Mouse (Mus musculus): ENCODE data around the gene Cnot10. TPM values are rescaled to one million over a fixed set of nuclear protein-coding genes. Genes with fewer than 3 reads are reported as not detected.

Gene Cnot10
- total RNA-seq, 4 experiments from 2014 or later, result 42.5 to 51.1 (median 44.4) TPM

DNA sequence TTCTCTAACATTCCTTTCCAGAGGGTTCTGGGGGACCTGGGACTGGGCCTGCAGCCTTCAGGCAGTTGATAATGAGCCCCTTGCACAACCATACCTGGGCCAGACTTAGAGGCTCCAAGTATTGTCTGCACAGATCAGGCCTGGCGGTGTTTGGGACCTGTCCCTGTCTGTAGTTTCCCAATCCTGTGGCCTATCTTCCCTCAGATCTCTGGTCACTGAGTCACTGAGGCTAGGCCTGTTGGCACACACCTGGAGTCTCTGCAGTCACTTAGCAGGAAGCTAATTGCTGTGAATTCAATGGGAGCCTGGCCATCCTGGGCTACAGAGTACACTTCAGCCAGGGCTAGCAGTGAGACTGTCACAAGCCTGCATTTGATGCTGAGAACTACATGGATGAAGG, 64.0 kb downstream of the Cnot10 start:
- DNase-seq, result no peak

DNA sequence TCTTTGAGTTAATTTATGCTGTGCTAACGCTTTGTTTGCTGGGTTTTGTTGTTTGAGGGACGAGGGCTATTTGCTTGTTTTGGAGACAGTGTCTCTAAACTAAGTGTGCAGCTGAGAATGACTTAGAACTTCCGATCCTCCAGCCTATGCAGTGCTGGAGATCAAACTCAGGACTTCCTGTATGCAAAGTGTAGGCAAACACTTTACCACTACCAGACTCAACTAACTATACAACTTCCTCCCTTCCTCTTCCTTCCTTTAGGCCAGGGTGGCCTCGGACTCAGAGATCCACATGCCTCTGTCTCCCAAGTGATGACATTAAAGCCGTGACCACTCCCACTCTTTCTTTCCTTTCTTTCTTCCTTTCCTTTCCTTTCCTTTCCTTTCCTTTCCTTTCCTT, 66.5 kb downstream of the Cnot10 start:
- no peak for DNase-seq

DNA sequence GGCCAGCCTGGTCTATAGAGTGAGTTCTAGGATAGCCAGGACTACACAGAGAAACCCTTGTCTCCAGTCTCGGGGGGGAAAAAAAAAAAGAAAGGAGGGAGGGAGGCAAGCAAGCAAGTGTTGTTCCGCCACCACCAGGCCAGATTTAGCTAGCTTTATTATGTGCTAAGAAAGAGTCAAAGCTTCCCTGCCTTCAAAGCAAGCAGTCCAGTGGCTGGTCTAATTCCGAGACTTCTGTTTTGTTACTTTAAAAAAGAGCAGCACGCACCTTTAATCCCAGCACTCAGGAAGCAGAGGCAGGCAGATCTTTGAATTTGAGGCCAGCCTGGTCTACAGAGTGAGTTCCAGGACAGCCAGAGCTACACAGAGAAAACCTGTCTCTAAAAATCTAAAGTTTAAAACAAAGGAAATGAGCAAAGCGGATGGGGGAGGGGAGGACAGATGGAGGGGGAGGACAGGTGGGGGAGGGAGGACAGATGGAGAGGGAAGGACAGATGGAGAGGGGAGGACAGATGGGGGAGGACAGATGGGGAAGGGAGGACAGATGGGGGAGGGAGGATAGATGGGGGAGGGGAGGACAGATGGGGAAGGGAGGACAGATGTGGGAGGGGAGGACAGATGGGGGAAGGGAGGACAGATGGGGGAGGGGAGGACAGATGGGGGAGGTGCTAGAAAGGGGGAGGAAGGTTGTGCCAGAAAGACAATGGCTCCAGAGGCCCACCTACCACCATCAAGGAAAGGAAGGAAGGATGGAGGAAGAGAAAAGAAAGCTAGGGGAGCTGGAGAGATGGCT, 71.1 kb downstream of the Cnot10 start:
- DNase-seq, result no peak

DNA sequence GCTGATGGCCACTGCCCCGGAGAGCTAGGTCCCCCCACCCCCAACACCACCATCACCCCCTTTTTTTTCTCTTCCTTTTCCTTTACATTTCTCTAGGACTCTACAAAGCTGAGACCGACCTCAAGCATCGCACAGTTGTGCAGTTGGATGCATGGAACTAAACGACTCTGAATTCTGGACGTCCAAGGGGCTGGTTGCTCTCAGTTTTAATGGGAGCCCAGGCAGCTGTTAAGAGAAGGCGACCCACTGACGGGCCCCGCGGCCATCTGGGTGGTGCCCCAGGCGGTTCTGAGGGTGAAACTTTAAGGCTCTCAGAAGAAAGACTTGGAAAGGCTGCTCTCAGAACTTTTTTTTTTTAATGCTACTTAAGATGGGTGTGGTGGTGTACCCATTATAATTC, 75.3 kb downstream of the Cnot10 start:
- no peak for DNase-seq

DNA sequence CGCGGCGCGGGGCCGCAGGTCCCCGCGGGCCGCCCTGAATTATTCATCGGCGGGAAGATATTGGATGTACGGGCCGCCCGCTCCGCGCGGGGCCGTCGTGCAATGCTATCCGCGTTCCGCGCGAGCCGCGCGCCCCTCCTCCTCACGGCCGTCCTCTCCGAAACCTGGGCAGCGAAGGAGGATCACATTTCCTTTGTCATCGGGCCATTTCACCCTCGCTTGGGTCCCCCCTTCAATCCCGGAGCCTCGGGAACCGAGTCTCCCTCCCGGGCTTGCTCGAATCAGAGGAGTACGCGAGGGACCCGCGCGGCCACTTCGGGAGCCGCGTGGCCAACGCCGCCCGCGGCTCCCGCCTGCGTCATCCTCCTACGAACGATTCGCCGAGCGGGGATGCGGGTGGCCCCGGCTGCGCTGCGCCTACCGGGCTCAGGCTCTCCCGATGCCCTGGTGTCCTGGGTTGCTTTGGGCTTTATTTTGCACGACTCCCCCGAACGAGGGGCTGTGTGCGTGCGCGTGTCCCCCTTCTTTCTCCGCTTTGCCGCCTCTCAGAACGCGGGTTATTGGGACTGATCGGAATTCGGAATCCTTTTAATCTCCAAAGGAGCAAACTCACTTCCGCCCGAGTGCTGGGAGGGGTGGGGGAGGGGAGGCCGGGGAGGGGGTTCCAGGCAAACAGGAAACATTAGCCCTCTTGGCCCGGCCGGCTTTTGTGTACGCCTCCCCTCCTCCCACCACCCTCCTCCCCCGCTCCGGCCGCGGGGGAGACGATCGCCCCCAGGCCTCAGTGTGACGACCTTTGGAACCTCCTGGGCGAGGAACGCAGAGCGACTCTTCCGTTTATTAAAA, 76.0 kb downstream of the Cnot10 start, which contains the start of gene Trim71:
Gene Trim71, minus strand, starts transcription at position 609 of the 846 bp plus-strand sequence.
- no peak for DNase-seq

DNA sequence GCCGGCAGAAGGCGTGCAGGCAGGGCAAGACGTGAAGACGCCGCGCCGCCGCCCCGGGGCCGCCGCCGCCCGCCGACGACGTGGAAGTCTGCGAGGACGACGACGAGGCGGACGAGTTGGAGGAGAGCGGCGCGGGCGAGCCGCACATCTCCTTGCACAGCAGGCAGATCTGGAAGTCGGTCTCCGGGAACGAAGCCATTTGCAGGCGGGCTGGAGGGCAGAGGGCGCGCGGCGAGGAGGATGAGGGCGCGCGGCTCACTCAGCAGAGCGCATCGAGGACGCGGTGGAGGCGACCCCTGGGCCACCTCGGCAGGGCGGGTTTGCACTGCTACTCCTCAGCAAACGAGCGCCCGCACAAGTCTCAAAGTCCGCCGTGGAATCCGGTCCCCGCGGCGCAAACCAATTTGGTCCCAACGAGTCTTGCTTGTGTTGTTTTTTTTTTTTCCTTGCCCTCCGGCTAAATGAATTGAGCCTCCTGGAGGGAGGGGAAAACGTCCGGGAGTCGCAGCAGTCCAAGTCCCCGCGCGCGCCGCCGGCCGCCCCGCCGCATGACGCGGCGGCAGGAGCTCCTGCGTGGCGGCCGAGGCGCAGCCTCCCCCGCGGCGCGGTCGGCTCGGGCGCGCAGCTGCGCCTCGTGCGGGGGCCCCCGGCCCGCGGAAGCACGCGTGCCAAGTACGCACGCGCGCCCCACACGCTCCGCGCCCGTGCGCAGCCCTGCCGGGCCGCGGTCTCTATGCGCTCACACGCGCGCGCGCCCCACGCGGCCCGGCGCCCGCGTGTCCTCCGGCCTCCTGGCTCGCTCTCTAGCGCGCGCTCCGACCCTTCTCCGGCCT, 76.8 kb downstream of the Cnot10 start:
- no peak for DNase-seq

DNA sequence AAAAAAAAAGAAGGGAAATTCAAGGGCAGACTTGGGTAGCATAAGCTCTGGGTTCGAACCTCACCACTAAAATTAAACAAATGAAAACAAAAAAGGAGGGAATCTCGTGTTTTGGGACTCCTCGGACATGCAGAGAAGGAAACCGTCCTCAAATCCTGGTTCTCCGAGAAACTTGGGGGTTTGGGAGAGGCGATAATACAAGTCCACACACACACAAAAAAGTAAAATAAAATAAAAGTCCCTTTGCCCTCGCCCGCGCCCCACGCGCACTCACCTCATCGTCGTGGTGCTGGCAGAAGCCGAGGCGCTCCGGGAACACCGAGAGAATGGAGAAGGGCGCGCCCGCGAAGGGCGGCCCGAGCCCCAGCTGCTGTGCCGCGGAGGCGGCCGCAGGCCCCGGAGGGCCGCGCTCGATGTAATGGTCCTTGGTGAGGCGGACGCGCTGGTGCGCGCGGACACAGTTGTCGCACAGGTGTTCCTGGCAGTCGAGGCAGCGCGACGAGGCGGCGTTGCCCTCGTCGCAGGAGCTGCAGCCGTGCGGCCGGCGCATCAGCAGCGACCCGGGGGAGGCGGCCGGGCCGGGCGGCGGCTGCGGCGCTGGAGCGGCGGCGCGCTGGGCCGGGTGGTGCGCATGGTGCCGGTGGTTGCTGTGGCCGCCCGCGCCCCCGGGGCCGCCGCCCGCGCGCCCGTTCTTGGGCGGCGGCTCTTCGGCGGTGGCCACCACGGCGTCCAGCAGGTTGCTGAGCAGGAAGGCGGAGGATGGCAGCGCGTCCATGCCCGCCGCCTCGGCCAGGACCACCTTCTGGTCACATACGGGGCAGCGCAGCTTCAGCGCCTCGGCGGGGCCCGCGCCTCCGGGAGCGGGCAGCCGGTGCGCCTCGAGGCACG, 77.7 kb downstream of the Cnot10 start:
- no peak for DNase-seq

DNA sequence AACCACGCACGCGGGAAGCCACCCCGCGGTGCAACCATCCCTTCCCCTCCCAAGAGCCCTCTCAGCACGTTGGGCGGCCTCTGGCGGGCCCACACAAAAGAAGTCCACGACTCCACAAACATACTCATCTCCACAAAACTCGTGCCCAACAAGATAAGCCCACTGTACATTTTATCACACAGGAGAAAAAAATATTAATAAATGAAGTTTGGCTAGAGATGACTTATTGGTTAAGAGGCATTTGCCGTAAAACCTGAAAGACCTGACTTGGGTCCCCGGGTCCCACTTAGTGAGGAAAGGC, 78.4 kb downstream of the Cnot10 start:
- DNase-seq, result no peak

DNA sequence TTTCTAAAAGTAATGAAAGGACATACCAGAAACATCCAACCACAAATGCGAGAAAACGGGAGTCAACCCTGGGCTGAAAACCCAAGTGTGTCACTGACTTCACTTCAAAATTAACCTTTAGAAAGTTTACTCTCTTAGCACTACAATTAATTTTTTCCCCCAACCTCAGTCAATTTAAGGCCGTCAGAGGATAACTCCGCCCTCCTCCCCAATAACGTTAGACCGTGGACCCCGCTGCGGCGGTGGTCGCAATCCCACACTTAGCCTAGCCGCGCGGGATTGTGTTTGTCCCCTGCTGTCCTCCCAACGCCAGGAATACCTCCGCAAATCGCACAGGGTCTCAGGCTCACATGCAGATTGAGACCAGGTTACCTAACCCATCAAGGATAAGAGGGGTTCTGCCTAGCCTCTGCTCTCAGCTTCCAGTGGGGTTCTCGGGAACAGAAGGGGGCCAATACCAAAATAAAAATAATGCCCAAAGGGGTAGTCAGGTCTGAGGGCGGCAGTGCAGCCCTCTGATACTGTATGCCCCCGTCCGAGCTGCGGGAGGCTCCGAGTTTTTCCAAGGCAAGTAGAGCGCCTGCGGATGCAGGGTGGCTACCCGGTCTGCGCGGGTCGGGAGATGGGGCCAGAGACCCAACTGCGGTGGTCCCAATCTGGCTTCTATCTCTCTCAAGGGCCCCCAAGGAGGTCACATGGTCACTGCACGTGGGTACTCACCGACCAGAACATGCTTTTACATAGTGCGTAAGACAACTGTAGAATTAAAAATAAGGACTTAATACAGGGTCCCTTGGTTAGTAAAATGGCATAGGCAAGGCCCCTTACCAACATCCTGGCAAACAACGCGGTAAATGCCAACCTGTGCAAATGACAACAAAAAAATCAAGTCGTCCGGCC, 79.0 kb downstream of the Cnot10 start:
- no peak for DNase-seq

DNA sequence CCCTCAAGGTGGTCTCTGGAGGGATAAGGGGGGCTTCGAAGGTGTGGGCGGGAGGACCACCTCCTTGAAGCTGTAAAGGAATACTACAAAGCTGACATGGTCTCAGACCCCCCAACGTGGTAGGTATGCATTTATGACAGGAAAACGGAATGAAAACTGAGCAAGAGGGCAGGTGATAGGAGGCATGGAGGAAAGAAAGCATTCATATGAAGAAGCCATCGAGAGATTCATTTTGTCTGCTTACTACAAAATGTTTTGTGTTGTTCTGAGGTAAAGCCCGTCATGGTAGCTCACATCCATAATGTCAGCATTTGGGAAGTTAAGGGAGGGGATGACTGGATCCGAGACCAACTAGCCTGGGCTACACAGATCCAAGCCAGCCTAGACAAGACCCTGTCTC, 79.8 kb downstream of the Cnot10 start:
- no peak for DNase-seq

DNA sequence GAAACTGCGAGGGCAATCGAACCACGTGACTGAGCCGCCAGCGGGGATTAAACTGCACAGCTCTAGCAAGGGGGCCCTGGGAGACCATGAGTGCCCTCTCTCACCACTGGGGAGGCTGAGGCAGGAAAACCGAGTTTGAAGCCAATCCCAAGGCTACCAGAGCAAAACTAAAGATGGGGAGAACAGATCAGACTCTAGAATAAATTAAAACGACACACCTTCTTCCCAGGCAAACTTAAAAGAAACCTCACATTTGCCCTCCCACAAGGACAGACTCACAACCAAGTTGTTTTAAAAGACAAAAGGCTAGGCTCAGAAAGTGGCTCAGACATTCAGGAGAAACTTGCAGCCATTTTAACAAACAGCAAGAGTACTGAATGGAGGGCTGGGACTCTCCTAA, 82.9 kb downstream of the Cnot10 start:
- no peak for DNase-seq

DNA sequence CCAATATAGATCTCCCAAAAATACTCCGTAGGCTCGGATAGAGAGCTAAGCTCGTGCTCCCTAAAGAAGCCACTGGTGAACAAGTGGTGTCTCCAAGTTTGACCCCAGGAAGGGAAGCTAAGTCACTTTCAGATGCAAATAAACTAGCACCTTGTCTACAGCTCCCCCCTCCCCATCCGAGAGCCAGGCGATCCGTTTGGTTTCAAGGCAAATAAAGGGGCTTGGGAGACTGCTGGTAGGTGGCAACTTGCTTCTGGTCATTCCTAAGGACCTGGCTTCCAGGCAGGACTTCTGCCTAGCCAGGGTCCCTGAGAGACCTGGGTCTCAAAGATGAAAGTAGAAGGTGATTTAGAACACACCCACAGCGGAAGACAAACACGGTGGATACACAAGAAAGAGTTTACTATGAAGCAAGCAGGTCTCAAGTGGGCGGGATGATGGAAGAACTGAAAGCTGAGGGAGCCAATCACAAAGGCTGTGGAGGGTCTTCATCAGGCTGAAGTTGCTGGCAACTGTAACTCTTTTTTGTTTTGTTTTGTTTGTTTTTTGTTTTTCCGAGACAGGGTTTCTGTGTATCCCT, 83.6 kb downstream of the Cnot10 start:
- no peak for DNase-seq

DNA sequence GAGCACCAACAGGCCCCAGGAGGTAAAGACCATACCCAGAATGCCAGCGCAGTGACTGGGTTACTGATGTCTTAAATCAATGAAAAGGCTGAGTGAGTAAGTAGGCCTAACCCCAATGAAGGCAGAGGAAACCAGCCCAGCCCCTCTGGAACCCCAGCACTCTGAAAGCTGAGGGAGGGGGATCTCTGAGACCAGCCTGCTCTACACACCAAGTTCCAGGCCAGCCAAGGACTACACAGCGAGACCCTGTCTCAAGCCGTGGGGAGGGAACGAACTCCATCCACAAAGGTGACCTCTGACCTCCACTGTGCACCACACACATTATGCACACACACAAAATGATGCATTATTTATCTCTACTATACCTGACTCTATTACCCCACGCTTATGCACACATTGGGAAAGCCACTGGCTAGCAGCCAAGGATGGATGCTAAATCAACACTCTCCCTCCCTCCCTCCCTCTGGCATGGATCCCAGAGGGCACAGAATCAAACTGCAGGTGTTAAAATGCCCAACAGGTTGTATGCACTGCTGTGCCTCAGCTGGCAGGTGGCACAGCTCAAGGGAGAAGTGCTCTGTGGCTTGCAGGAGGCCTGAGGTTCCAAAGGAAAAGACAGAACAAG, 85.5 kb downstream of the Cnot10 start:
- no peak for DNase-seq

DNA sequence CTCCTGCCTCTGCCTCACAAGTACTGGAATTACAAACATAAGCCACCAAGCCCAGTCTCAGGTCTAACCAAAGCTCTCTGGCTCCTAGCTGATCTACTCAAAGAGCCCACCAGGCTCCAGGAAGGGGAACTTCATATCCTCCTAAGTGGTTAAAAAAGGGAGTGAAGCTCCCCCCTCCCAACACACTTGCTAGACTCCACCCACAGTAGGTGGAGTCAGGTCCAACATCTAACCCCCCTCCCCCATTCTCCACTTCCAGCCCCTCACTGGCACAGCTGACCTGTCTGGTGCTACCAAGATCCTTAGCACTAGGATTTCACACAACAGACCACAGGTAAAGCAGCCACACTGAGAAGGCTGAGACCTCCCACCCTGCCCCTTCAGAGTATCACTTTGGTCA, 86.2 kb downstream of the Cnot10 start:
- no peak for DNase-seq

DNA sequence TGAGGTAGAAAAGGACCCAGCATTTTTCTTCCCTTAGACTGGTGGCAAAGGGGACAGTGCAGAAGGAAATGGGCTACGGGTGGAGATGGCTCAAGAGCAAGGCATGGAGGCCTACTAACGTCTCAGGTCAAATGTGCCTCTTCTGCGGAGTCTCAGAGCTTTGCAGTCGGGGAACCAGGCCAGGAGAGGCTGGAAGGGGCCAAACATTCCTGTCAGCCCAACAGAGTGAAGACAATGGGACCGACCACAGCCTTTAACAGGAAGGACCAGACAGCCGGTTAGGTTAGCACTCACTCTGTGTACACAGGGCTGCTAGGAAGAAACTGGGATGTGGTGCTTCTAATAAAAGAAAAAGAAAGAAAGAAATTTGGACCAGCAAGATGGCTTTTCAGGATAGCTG, 90.0 kb downstream of the Cnot10 start:
- no peak for DNase-seq

DNA sequence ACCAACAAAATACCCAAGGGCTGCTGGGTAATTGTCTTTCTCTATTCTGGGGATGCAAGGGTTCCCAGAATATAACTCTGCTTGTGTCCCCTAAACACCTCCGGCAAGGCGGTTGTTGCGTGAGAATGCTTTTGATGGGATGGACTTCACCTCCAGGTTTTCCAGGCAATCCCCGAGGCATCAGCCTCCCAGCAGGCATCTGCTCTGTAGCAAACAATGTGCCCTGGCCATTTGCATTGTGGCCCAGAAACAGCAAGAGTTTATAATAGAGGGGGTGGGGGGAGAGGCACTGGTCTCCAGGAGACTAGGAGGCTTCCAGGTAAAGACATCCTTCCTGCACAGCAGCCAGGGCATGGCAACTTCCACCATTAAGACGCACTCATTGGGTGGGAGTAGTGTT, 90.9 kb downstream of the Cnot10 start:
- DNase-seq, result no peak

DNA sequence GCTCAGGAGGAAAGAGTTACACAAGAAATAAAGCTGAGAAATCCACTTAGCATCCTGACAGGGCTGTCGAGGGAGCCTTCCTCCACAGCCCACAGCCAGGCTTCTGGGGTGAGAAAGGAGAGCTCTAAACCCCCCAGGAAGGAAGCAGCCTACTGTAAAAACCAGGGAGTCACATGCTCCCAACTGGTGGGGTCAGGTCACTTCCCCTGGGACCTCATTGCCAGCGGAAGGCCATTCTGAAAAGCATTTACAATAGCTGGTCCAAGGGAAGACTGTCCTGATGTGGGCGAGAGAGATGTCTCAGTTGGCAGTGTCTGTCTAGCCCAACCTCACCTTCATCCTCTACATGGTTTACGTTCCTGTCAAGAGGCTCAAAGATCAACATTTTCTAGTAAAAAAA, 91.5 kb downstream of the Cnot10 start:
- no peak for DNase-seq

DNA sequence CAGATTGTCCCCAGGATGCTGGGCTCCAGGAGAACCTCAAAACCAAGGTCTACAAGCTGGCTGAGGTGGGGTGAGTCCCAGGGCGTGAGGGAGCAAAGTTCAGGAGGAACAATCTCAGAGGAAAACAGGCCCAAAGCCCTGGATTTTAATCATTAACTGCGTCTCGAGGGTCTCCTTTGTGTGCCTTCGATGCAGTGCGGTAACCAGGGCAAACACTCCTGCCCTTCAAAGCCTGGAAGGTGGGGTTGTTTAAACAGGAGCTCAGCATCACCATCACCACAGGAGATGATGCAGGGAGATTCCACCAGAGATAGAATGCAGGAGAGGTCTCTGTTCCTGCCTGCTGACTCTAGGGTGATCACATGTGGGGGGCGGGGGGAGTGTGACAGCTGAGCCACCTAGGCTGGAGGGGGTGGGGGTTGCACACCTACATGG, 92.3 kb downstream of the Cnot10 start:
- no peak for DNase-seq

DNA sequence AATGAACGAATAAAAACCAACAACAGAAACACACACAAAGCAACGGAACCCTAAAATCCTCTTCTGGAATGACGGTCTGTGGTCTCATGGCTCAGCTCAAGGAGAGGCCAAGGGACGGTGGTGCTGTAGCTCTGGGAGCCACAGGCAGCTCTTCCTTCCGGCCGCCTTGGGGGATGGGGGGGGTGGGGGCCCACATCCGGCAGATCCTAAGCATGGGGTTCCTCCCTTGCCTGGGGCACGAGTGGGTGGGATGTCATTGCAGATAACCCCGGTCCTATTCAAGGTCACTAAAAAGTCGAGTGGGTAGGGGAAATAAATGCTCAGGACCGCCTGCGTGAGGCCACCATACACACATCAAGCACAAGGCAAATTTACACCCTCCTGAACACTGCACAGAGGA, 93.2 kb downstream of the Cnot10 start:
- no peak for DNase-seq

DNA sequence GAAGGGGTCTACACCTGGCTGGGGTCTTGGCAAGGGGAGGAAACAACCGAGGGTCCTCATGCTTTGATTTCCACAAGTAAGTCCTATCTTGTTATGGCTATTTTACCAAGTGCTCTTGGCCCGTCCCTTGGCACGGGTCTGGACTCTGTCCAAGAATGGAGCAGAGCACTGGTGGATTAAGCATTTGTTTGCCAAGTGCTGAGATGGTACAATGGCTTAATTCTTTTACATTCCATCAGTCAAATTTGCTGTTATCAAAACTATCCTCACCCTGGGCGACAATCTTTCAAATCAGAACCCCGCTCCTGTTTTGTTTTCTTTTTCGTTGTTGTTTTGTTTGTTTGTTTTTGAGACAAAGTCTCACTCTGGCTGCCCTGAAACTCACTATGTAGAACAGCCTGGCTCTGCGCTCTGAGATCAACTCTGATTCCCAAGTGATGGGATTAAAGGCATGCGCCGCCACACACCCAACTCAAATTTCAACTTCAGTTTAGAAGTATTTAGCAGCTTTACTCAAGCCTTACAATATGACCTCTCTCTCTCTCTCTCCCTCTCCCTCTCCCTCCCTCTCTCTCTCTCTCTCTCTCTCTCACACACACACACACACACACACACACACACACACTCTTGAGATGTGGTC, 95.1 kb downstream of the Cnot10 start:
- no peak for DNase-seq

Data from adrenal gland, adult 8-10 months (tissue).